Mouse (Mus musculus): ENCODE data around the gene Pop4. TPM values are rescaled to one million over a fixed set of nuclear protein-coding genes. Genes with fewer than 3 reads are reported as not detected.
A peak's percentile ranks its signal among the peaks of the same experiment; 100 is the strongest.

Gene Pop4
- polyA plus RNA-seq, 1 experiment, result 4.0 TPM

GRCm38 (mm10) chr7:38214473-38215214 is 56.6 kb downstream of the Pop4 start:
- Histone ChIP-seq H3K27ac (ENCODE audit: insufficient read depth, low read length) (peak overlapping the region; percentile 36), H3K27me3 (ENCODE audit: control insufficient read depth, insufficient read depth, low read length) (no peaks in the 10 kb centered on the region), H3K36me3 (ENCODE audit: control insufficient read depth, insufficient read depth, low read length) (no peaks in the 10 kb centered on the region), H3K4me3 (ENCODE audit: extremely low read depth, insufficient read depth, insufficient read length) (no peak overlapping the region), H3K4me1 (ENCODE audit: control insufficient read depth, insufficient read depth, insufficient read length) (peaks cover 9% of the 10 kb centered on the region; the same call in 1 of the 2 replicates)
- WGBS, result 9% methylated on average over 5 of the region's 5 CpGs
- TF ChIP-seq CTCF (IDR thresholded peaks at IDR 0.05; ENCODE audit: extremely low read depth, insufficient read depth, insufficient read length, insufficient replicate concordance) (no peak), POLR2A (IDR thresholded peaks at IDR 0.05; ENCODE audit: low read depth, low read length) (no peak)
- no peak for DNase-seq (ENCODE audit: low read depth in 1 of 2, low spot score in 2 of 2)

DNA sequence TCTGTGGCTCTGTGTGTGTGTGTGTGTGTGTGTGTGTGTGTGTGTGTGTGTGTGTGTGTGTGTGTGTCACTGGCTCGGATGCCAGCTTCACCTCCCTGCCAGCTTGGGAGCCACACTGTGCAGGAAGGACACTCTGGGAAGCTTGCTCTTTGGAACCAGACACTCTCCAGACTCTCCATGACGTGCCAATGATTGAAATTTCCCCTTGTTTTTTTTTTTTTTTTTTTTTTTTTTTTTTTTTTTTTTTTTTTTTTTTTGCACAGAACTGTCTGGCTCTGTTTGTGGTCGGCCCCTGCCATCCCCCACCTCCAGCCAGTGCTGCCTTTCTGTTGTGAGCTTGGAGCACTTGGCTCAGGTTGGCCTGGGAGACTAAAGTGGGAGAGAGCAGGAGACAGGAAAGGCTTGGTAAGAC is 58.6 kb downstream of the Pop4 start:
- Histone ChIP-seq H3K36me3 (ENCODE audit: control insufficient read depth, insufficient read depth, low read length) (no peaks in the 10 kb centered on the region), H3K4me1 (ENCODE audit: control insufficient read depth, insufficient read depth, insufficient read length) (peaks cover 9% of the 10 kb centered on the region; the same call in 1 of the 2 replicates), H3K27me3 (ENCODE audit: control insufficient read depth, insufficient read depth, low read length) (no peaks in the 10 kb centered on the region), H3K27ac (ENCODE audit: insufficient read depth, low read length) (no peak overlapping the region), H3K4me3 (ENCODE audit: extremely low read depth, insufficient read depth, insufficient read length) (no peak overlapping the region)
- 70% methylated on average over 3 of the region's 3 CpGs for WGBS
- no peak for DNase-seq (ENCODE audit: low read depth in 1 of 2, low spot score in 2 of 2)
- no peak for TF ChIP-seq CTCF (IDR thresholded peaks at IDR 0.05; ENCODE audit: extremely low read depth, insufficient read depth, insufficient read length, insufficient replicate concordance)
- no peak for TF ChIP-seq POLR2A (IDR thresholded peaks at IDR 0.05; ENCODE audit: low read depth, low read length)

Other genes with a start within 250 kb of the Pop4 start
- 5.3 and 7.4 TPM in 2 replicates for gene Uri1, start 247.9 kb downstream of the Pop4 start, polyA plus RNA-seq (2012; rRNA removed)
- gene Ccne1, start 163.9 kb downstream of the Pop4 start, polyA plus RNA-seq (2012; rRNA removed), result 9.1 and 21.1 TPM in 2 replicates
- 14.1 and 19.5 TPM in 2 replicates for gene 1600014C10Rik, start 88.2 kb downstream of the Pop4 start, polyA plus RNA-seq (2012; rRNA removed)
- 1.6 TPM in 2 replicates for gene Plekhf1, start 43.4 kb downstream of the Pop4 start, polyA plus RNA-seq (2012; rRNA removed)

Data from spleen, adult 2 months (tissue).